Mouse (Mus musculus): ENCODE data around the gene Paf1. TPM values are rescaled to one million over a fixed set of nuclear protein-coding genes. Genes with fewer than 3 reads are reported as not detected.

The Paf1 gene
- polyA plus RNA-seq, 2 experiments: 54.2 to 102 TPM

DNA sequence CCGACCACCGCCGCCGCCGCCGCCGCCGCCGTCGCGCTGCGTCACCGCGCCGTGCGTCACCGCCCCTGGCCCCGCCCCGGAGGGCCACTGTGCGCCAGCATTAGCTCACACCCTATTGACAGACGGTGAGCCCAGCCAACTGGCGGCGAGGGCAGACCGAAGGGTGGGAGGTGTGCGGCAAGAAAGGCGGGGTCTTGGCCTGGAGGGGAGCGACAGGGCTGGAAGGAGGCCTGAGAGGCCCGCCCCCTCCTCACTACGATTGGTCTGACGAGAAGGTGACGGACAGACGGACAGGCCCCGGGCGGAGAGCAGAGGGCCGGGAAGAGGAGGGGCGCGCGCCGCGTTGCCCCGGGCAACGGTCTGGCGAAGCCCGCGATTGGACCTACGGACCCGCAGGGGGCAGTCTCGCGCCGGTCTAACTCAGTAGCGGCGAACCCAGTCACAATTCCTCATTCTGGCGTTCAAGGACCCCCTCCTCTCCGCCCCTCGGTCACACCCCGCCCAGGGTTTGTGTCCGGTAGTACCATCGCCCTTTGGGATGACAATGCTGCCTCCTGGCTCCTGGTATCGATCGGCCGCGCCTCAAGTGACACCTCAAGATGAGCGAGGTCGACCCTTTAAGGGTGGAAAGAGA lies 43.6 kb downstream of the Paf1 start:
- no peaks in the 10 kb centered on the region for H3K27me3 ChIP-seq (ENCODE audit: control insufficient read depth, insufficient read depth, low read length)
- H3K4me1 ChIP-seq (ENCODE audit: control insufficient read depth, insufficient read depth, low read length): peaks cover 22% of the 10 kb centered on the region
- TF ChIP-seq POLR2A (IDR thresholded peaks at IDR 0.05; ENCODE audit: borderline replicate concordance, extremely low read depth, insufficient read depth, insufficient read length): peak; percentile 10; the same call in 1 of the 2 replicates
- peak overlapping the region; percentile 94 for H3K4me3 ChIP-seq (replicated peaks; ENCODE audit: low read length)
- peak overlapping the region; percentile 67 for H3K4me2 ChIP-seq (replicated peaks; ENCODE audit: low read depth, low read length, severe bottlenecking)
- H3K27ac ChIP-seq (replicated peaks; ENCODE audit: low read depth, low read length): peak overlapping the region; percentile 67; the same call in 1 of the 2 replicates
- peak overlapping the region; percentile 94 for H3K9ac ChIP-seq (ENCODE audit: low read depth, low read length, severe bottlenecking)
- DNase-seq (ENCODE audit: low spot score) (peak; percentile 99), ATAC-seq (ENCODE audit: low FRiP score, low read depth) (peak; percentile 97)
- no peaks in the 10 kb centered on the region for H3K9me3 ChIP-seq (ENCODE audit: control insufficient read depth, low read length)
- H3K36me3 ChIP-seq (ENCODE audit: control insufficient read depth, insufficient read depth, low read length): peaks cover 11% of the 10 kb centered on the region; the same call in 1 of the 2 replicates
- under 1% methylated on average over 46 of the region's 64 CpGs for WGBS

- 2% methylated on average over 16 of the region's 16 CpGs for WGBS
- peak; percentile 32 for ATAC-seq (ENCODE audit: low FRiP score, low read depth)
- peaks cover 22% of the 10 kb centered on the region for H3K4me1 ChIP-seq (ENCODE audit: control insufficient read depth, insufficient read depth, low read length)
- no peaks in the 10 kb centered on the region for H3K9me3 ChIP-seq (ENCODE audit: control insufficient read depth, low read length)
- peak within 1 kb of the TSS; percentile 57 for H3K9ac ChIP-seq (ENCODE audit: low read depth, low read length, severe bottlenecking)
- peak within 1 kb of the TSS; percentile 67; the same call in 1 of the 2 replicates for H3K27ac ChIP-seq (replicated peaks; ENCODE audit: low read depth, low read length)
- no peak for TF ChIP-seq POLR2A (IDR thresholded peaks at IDR 0.05; ENCODE audit: borderline replicate concordance, extremely low read depth, insufficient read depth, insufficient read length)
- peaks cover 5% of the 10 kb centered on the region; the same call in 1 of the 2 replicates for H3K36me3 ChIP-seq (ENCODE audit: control insufficient read depth, insufficient read depth, low read length)
- H3K4me2 ChIP-seq (replicated peaks; ENCODE audit: low read depth, low read length, severe bottlenecking): peak within 1 kb of the TSS; percentile 67
- no peaks in the 10 kb centered on the region for H3K27me3 ChIP-seq (ENCODE audit: control insufficient read depth, insufficient read depth, low read length)
- peak within 1 kb of the TSS; percentile 94 for H3K4me3 ChIP-seq (replicated peaks; ENCODE audit: low read length)
- DNase-seq (ENCODE audit: low spot score): peak; percentile 88
These were observed 44.3 kb downstream of the Paf1 start, which contains the start of gene Gmfg for GRCm38 (mm10) chr7:28436932-28437570. Gene Gmfg (plus strand): TSS chr7:28437447.

GRCm38 (mm10) chr7:28437964-28438363 lies 45.2 kb downstream of the Paf1 start:
- Histone ChIP-seq H3K4me1 (ENCODE audit: control insufficient read depth, insufficient read depth, low read length) (peaks cover 22% of the 10 kb centered on the region), H3K9ac (ENCODE audit: low read depth, low read length, severe bottlenecking) (no peak overlapping the region), H3K36me3 (ENCODE audit: control insufficient read depth, insufficient read depth, low read length) (no peaks in the 10 kb centered on the region), H3K27me3 (ENCODE audit: control insufficient read depth, insufficient read depth, low read length) (no peaks in the 10 kb centered on the region), H3K27ac (replicated peaks; ENCODE audit: low read depth, low read length) (no peak overlapping the region), H3K4me3 (replicated peaks; ENCODE audit: low read length) (no peak overlapping the region), H3K9me3 (ENCODE audit: control insufficient read depth, low read length) (no peaks in the 10 kb centered on the region), H3K4me2 (replicated peaks; ENCODE audit: low read depth, low read length, severe bottlenecking) (no peak overlapping the region)
- ATAC-seq (ENCODE audit: low FRiP score, low read depth) (no peak), DNase-seq (ENCODE audit: low spot score) (no peak)
- TF ChIP-seq POLR2A (IDR thresholded peaks at IDR 0.05; ENCODE audit: borderline replicate concordance, extremely low read depth, insufficient read depth, insufficient read length): no peak

DNA sequence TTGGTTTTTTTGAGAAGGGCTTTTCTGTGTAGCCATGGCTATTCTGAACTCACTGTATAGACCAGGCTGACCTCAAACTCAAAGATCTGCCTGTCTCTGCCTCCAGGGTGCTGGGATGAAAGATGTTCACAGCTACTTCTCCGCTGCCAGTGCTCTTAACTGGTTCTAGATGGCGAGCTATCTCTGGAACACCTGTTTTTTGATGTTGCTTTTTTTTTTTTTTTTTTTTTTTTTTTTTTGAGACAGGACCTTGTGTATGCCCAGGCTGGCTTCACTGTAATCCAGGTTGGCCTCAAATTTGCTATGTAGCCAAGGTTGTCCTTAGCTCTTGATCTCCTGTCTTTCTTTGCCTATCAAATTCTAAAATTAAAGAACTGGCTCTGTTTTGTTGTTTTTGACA lies 46.0 kb downstream of the Paf1 start:
- TF ChIP-seq POLR2A (IDR thresholded peaks at IDR 0.05; ENCODE audit: borderline replicate concordance, extremely low read depth, insufficient read depth, insufficient read length): no peak
- 81% methylated on average over 2 of the region's 2 CpGs for WGBS
- peaks cover 22% of the 10 kb centered on the region for H3K4me1 ChIP-seq (ENCODE audit: control insufficient read depth, insufficient read depth, low read length)

GRCm38 (mm10) chr7:28440739-28441138 lies 48.0 kb downstream of the Paf1 start:
- no peak overlapping the region for H3K27ac ChIP-seq (replicated peaks; ENCODE audit: low read depth, low read length)
- H3K4me2 ChIP-seq (replicated peaks; ENCODE audit: low read depth, low read length, severe bottlenecking): no peak overlapping the region
- no peaks in the 10 kb centered on the region for H3K9me3 ChIP-seq (ENCODE audit: control insufficient read depth, low read length)
- TF ChIP-seq POLR2A (IDR thresholded peaks at IDR 0.05; ENCODE audit: borderline replicate concordance, extremely low read depth, insufficient read depth, insufficient read length): no peak
- H3K27me3 ChIP-seq (ENCODE audit: control insufficient read depth, insufficient read depth, low read length): no peaks in the 10 kb centered on the region
- 50% methylated on average over 2 of the region's 2 CpGs for WGBS
- H3K36me3 ChIP-seq (ENCODE audit: control insufficient read depth, insufficient read depth, low read length): no peaks in the 10 kb centered on the region
- DNase-seq (ENCODE audit: low spot score): no peak
- ATAC-seq (ENCODE audit: low FRiP score, low read depth): no peak
- 0 out of 2 replicates have a peak, but pooled peaks cover 6% of the 10 kb centered on the region for H3K4me1 ChIP-seq (ENCODE audit: control insufficient read depth, insufficient read depth, low read length)
- no peak overlapping the region for H3K9ac ChIP-seq (ENCODE audit: low read depth, low read length, severe bottlenecking)
- no peak overlapping the region for H3K4me3 ChIP-seq (replicated peaks; ENCODE audit: low read length)

More for the DNA sequence above, 46.0 kb downstream of the Paf1 start:
- Histone ChIP-seq H3K9me3 (ENCODE audit: control insufficient read depth, low read length) (no peaks in the 10 kb centered on the region), H3K27ac (replicated peaks; ENCODE audit: low read depth, low read length) (no peak overlapping the region), H3K36me3 (ENCODE audit: control insufficient read depth, insufficient read depth, low read length) (no peaks in the 10 kb centered on the region), H3K9ac (ENCODE audit: low read depth, low read length, severe bottlenecking) (no peak overlapping the region), H3K4me3 (replicated peaks; ENCODE audit: low read length) (no peak overlapping the region), H3K27me3 (ENCODE audit: control insufficient read depth, insufficient read depth, low read length) (no peaks in the 10 kb centered on the region), H3K4me2 (replicated peaks; ENCODE audit: low read depth, low read length, severe bottlenecking) (no peak overlapping the region)
- ATAC-seq (ENCODE audit: low FRiP score, low read depth) (no peak), DNase-seq (ENCODE audit: low spot score) (no peak)

Data from limb, embryonic 14.5 days (tissue).